In genomic region chr7:141468164-141468521, GRCm38 (mm10) we compare ENCODE assay signal across 8 mouse cellular contexts. TPM values are rescaled to one million over a fixed set of nuclear protein-coding genes. Genes with fewer than 3 reads are reported as not detected.
DNase-seq lines count a peak whose midpoint lies in the region; ATAC-seq and TF ChIP-seq lines count a peak whose summit lies in the region.

No protein-coding gene starts in this region.

- ATAC-seq in kidney, embryonic 14.5 days (ENCODE audit: low FRiP score, low TSS enrichment): peak; percentile 13; the same call in 1 of the 2 replicates
- peak; percentile 24 for ATAC-seq in heart, postnatal 0 days (ENCODE audit: insufficient read depth, low read depth)
- no peak for ATAC-seq in lung, embryonic 15.5 days (ENCODE audit: borderline replicate concordance, extremely low read depth, low FRiP score, low TSS enrichment)

- DNase-seq in kidney, adult 18-20 months: no peak
- DNase-seq in ZHBTc4 (ENCODE audit: low read depth, low spot score): peak; percentile 60
- no peak for DNase-seq in heart, postnatal 0 days (ENCODE audit: low spot score)
- no peak for DNase-seq in right cerebral cortex, postnatal 4 days
- DNase-seq in layer of hippocampus, adult 9-11 months: no peak
- no peak for DNase-seq in natural killer cell, adult 2 months (ENCODE audit: low spot score in 2 of 2)

- H3K27ac ChIP-seq in kidney, embryonic 14.5 days (ENCODE audit: low read depth, low read length): peak overlapping the region; percentile 87
- H3K27ac ChIP-seq in heart, postnatal 0 days (ENCODE audit: low read depth): peak overlapping the region; percentile 97
- H3K27ac ChIP-seq in lung, embryonic 15.5 days: peak overlapping the region; percentile 84

- peak overlapping the region; percentile 71 for H3K9ac ChIP-seq in kidney, embryonic 14.5 days (ENCODE audit: low read depth, low read length)
- peak overlapping the region; percentile 71 for H3K9ac ChIP-seq in heart, postnatal 0 days (replicated peaks; ENCODE audit: low read depth, low read length)
- peak overlapping the region; percentile 68 for H3K9ac ChIP-seq in lung, embryonic 15.5 days

- 8% methylated on average over 5 of the region's 5 CpGs for WGBS in kidney, embryonic 14.5 days
- 10% methylated on average over 5 of the region's 5 CpGs for WGBS in heart, postnatal 0 days
- 9% methylated on average over 5 of the region's 5 CpGs for WGBS in lung, embryonic 15.5 days

- peak overlapping the region; percentile 57 for H3K4me3 ChIP-seq in kidney, embryonic 14.5 days (ENCODE audit: low read length)
- H3K4me3 ChIP-seq in heart, postnatal 0 days (ENCODE audit: low read depth, low read length): peak overlapping the region; percentile 63
- H3K4me3 ChIP-seq in lung, embryonic 15.5 days: peak overlapping the region; percentile 61

- no peak for TF ChIP-seq CTCF in heart, postnatal 0 days (IDR thresholded peaks at IDR 0.05; ENCODE audit: low read depth)

- H3K27me3 ChIP-seq in kidney, embryonic 14.5 days (ENCODE audit: control insufficient read depth, insufficient read depth, low read length): peaks cover 26% of the 10 kb centered on the region
- peaks cover 16% of the 10 kb centered on the region; the same call in 1 of the 2 replicates for H3K27me3 ChIP-seq in heart, postnatal 0 days (ENCODE audit: control insufficient read depth, insufficient read depth, low read length)
- peaks cover 20% of the 10 kb centered on the region for H3K27me3 ChIP-seq in lung, embryonic 15.5 days

- H3K4me1 ChIP-seq in kidney, embryonic 14.5 days (ENCODE audit: control insufficient read depth, insufficient read depth, low read length): peaks cover 39% of the 10 kb centered on the region
- H3K4me1 ChIP-seq in heart, postnatal 0 days (ENCODE audit: control insufficient read depth, insufficient read depth): peaks cover 23% of the 10 kb centered on the region
- peaks cover 53% of the 10 kb centered on the region for H3K4me1 ChIP-seq in lung, embryonic 15.5 days

- TF ChIP-seq EP300 in heart, postnatal 0 days (IDR thresholded peaks at IDR 0.05; ENCODE audit: low read depth): no peak

- H3K4me2 ChIP-seq in kidney, embryonic 14.5 days (replicated peaks; ENCODE audit: low read depth, low read length): peak overlapping the region; percentile 52
- peak overlapping the region; percentile 66 for H3K4me2 ChIP-seq in heart, postnatal 0 days (ENCODE audit: low read depth, low read length)
- H3K4me2 ChIP-seq in lung, embryonic 15.5 days: peak overlapping the region; percentile 74

- H3K9me3 ChIP-seq in kidney, embryonic 14.5 days (ENCODE audit: control insufficient read depth, low read length): no peaks in the 10 kb centered on the region
- H3K9me3 ChIP-seq in heart, postnatal 0 days (replicated peaks; ENCODE audit: control insufficient read depth, low read length): no peaks in the 10 kb centered on the region
- H3K9me3 ChIP-seq in lung, embryonic 15.5 days: no peaks in the 10 kb centered on the region

- peaks cover 36% of the 10 kb centered on the region for H3K36me3 ChIP-seq in kidney, embryonic 14.5 days (ENCODE audit: control insufficient read depth, insufficient read depth, low read length)
- peaks cover 32% of the 10 kb centered on the region for H3K36me3 ChIP-seq in heart, postnatal 0 days (replicated peaks; ENCODE audit: control insufficient read depth, insufficient read depth, low read length)
- peaks cover 32% of the 10 kb centered on the region for H3K36me3 ChIP-seq in lung, embryonic 15.5 days

RNA-seq across cellular contexts. Expression of gene Cd151, which starts 1.0 kb away (rescaled TPM):
- polyA plus RNA-seq in kidney, embryonic 14.5 days (2014; fragmentation: Nextera tagmentation; extraction: Ambion mirVana): 93.2 and 108 TPM in 2 replicates
- total RNA-seq in heart, postnatal 0 days (2014; rRNA removed; ENCODE audit: low replicate concordance): 288 and 323 TPM in 2 replicates
- 37.8 and 39.7 TPM in 2 replicates for polyA plus RNA-seq in heart, postnatal 0 days (2015; fragmentation: Nextera tagmentation; extraction: Ambion mirVana)
- polyA plus RNA-seq in lung, embryonic 15.5 days (2015; fragmentation: Nextera tagmentation; extraction: Ambion mirVana): 24.4 and 30.7 TPM in 2 replicates

RNA-seq across cellular contexts. Expression of gene Polr2l, which starts 6.8 kb away (rescaled TPM):
- 77.9 and 85.5 TPM in 2 replicates for polyA plus RNA-seq in kidney, embryonic 14.5 days (2014; fragmentation: Nextera tagmentation; extraction: Ambion mirVana)
- 17.4 and 32.3 TPM in 2 replicates for total RNA-seq in heart, postnatal 0 days (2014; rRNA removed; ENCODE audit: low replicate concordance)
- polyA plus RNA-seq in heart, postnatal 0 days (2015; fragmentation: Nextera tagmentation; extraction: Ambion mirVana): 77.6 and 81.3 TPM in 2 replicates
- 66.9 and 69.2 TPM in 2 replicates for polyA plus RNA-seq in lung, embryonic 15.5 days (2015; fragmentation: Nextera tagmentation; extraction: Ambion mirVana)

RNA-seq across cellular contexts. Expression of gene Tspan4, which starts 6.9 kb away (rescaled TPM):
- polyA plus RNA-seq in kidney, embryonic 14.5 days (2014; fragmentation: Nextera tagmentation; extraction: Ambion mirVana): 71.9 and 90.2 TPM in 2 replicates
- 84.2 and 87.8 TPM in 2 replicates for total RNA-seq in heart, postnatal 0 days (2014; rRNA removed; ENCODE audit: low replicate concordance)
- polyA plus RNA-seq in heart, postnatal 0 days (2015; fragmentation: Nextera tagmentation; extraction: Ambion mirVana): 72.2 and 72.3 TPM in 2 replicates
- 96.9 and 100 TPM in 2 replicates for polyA plus RNA-seq in lung, embryonic 15.5 days (2015; fragmentation: Nextera tagmentation; extraction: Ambion mirVana)

RNA-seq across cellular contexts. Expression of gene Cracr2b, which starts 7.2 kb away (rescaled TPM):
- polyA plus RNA-seq in kidney, embryonic 14.5 days (2014; fragmentation: Nextera tagmentation; extraction: Ambion mirVana): 13.1 and 13.4 TPM in 2 replicates
- total RNA-seq in heart, postnatal 0 days (2014; rRNA removed; ENCODE audit: low replicate concordance): 6.2 and 134 TPM in 2 replicates
- polyA plus RNA-seq in heart, postnatal 0 days (2015; fragmentation: Nextera tagmentation; extraction: Ambion mirVana): 23.9 and 24.2 TPM in 2 replicates
- 35.6 and 40.8 TPM in 2 replicates for polyA plus RNA-seq in lung, embryonic 15.5 days (2015; fragmentation: Nextera tagmentation; extraction: Ambion mirVana)

RNA-seq across cellular contexts. Expression of gene Pnpla2, which starts 13.1 kb away (rescaled TPM):
- polyA plus RNA-seq in kidney, embryonic 14.5 days (2014; fragmentation: Nextera tagmentation; extraction: Ambion mirVana): 27.4 and 31.9 TPM in 2 replicates
- 47.9 and 63.8 TPM in 2 replicates for total RNA-seq in heart, postnatal 0 days (2014; rRNA removed; ENCODE audit: low replicate concordance)
- polyA plus RNA-seq in heart, postnatal 0 days (2015; fragmentation: Nextera tagmentation; extraction: Ambion mirVana): 157 and 159 TPM in 2 replicates
- 35.9 and 41.6 TPM in 2 replicates for polyA plus RNA-seq in lung, embryonic 15.5 days (2015; fragmentation: Nextera tagmentation; extraction: Ambion mirVana)
